Mouse (Mus musculus): ENCODE results near the gene Cd163l1. TPM values are rescaled to one million over a fixed set of nuclear protein-coding genes. Genes with fewer than 3 reads are reported as not detected.

Gene Cd163l1
- polyA plus RNA-seq (2017; shearing (Covaris generic)): 1 to 10 TPM in 1 of 2 experiments, under 1 TPM in 1; 0.06 to 1.2 TPM

GRCm38 (mm10) chr7:140217967-140218366, at the start of gene Cd163l1:
Cd163l1 (plus strand) TSS chr7:140218267.

GRCm38 (mm10) chr7:140172936-140173335, 45.1 kb upstream of the Cd163l1 start, which contains the start of gene Olfr523:
Olfr523 (plus strand) TSS chr7:140173217.

GRCm38 (mm10) chr7:140205864-140206263, 12.2 kb upstream of the Cd163l1 start, which contains the start of gene Olfr524:
Olfr524 (minus strand) TSS chr7:140205964.

GRCm38 (mm10) chr7:140247216-140247615, 29.1 kb downstream of the Cd163l1 start, which contains the start of gene 5830411N06Rik:
5830411N06Rik (plus strand) TSS chr7:140247284.

Other genes with a start within 250 kb of the Cd163l1 start
- gene 6430531B16Rik, start 239.5 kb upstream of the Cd163l1 start, polyA plus RNA-seq (2017; shearing (Covaris generic)): 1 to 10 TPM in 1 of 2 experiments, under 1 TPM in 1; 0.39 to 1.9 TPM
- gene Adam8, start 225.7 kb upstream of the Cd163l1 start, polyA plus RNA-seq (2017; shearing (Covaris generic)): 10 to 100 TPM; 20.5 to 23.5 TPM
- gene Zfp511, start 181.9 kb upstream of the Cd163l1 start, polyA plus RNA-seq (2017; shearing (Covaris generic)): 10 to 100 TPM; 54.6 to 56.9 TPM
- 10 to 100 TPM; 30.8 to 44.8 TPM for gene Tubgcp2, start 181.6 kb upstream of the Cd163l1 start, polyA plus RNA-seq (2017; shearing (Covaris generic))
- under 1 TPM in 1 of 2 experiments, not detected in 1; 0.43 TPM for gene Msx3, start 169.2 kb upstream of the Cd163l1 start, polyA plus RNA-seq (2017; shearing (Covaris generic))
- gene Caly, start 135.7 kb upstream of the Cd163l1 start, polyA plus RNA-seq (2017; shearing (Covaris generic)): under 1 TPM; 0.13 to 0.23 TPM
- gene Prap1, start 124.9 kb upstream of the Cd163l1 start, polyA plus RNA-seq (2017; shearing (Covaris generic)): 1 to 10 TPM in 1 of 2 experiments, not detected in 1; 1.2 TPM
- 10 to 100 TPM; 12.4 to 13.2 TPM for gene Fuom, start 115.8 kb upstream of the Cd163l1 start, polyA plus RNA-seq (2017; shearing (Covaris generic))
- gene Paox, start 102.5 kb upstream of the Cd163l1 start, polyA plus RNA-seq (2017; shearing (Covaris generic)): 1 to 10 TPM; 4.2 to 4.9 TPM
- gene Echs1, start 101.8 kb upstream of the Cd163l1 start, polyA plus RNA-seq (2017; shearing (Covaris generic)): 10 to 100 TPM; 55.3 to 64.6 TPM
- 10 to 100 TPM; 31.9 to 43.1 TPM for gene Mtg1, start 80.7 kb upstream of the Cd163l1 start, polyA plus RNA-seq (2017; shearing (Covaris generic))
- 1 to 10 TPM in 1 of 2 experiments, not detected in 1; 1.3 TPM for gene Sprn, start 63.4 kb upstream of the Cd163l1 start, polyA plus RNA-seq (2017; shearing (Covaris generic))
- under 1 TPM; 0.42 to 0.65 TPM for gene Olfr522, start 53.5 kb upstream of the Cd163l1 start, polyA plus RNA-seq (2017; shearing (Covaris generic))
- gene Olfr523, start 45.0 kb upstream of the Cd163l1 start, polyA plus RNA-seq (2017; shearing (Covaris generic)): not detected
- under 1 TPM; 0.09 to 0.12 TPM for gene Olfr524, start 12.3 kb upstream of the Cd163l1 start, polyA plus RNA-seq (2017; shearing (Covaris generic))
- 10 to 100 TPM in 1 of 2 experiments, under 1 TPM in 1; 0.19 to 12.3 TPM for gene 5830411N06Rik, start 29.0 kb downstream of the Cd163l1 start, polyA plus RNA-seq (2017; shearing (Covaris generic))
- gene Olfr525, start 102.6 kb downstream of the Cd163l1 start, polyA plus RNA-seq (2017; shearing (Covaris generic)): 1 to 10 TPM in 1 of 2 experiments, under 1 TPM in 1; 0.36 to 1.1 TPM
- gene Olfr527, start 115.8 kb downstream of the Cd163l1 start, polyA plus RNA-seq (2017; shearing (Covaris generic)): not detected
- gene Olfr60, start 143.4 kb downstream of the Cd163l1 start, polyA plus RNA-seq (2017; shearing (Covaris generic)): under 1 TPM; 0.30 to 0.80 TPM
- under 1 TPM in 1 of 2 experiments, not detected in 1; 0.76 TPM for gene Olfr530, start 158.1 kb downstream of the Cd163l1 start, polyA plus RNA-seq (2017; shearing (Covaris generic))
- under 1 TPM; 0.05 to 0.76 TPM for gene Olfr531, start 184.7 kb downstream of the Cd163l1 start, polyA plus RNA-seq (2017; shearing (Covaris generic))
- 1 to 10 TPM in 1 of 2 experiments, under 1 TPM in 1; 0.29 to 1.4 TPM for gene Olfr532, start 203.4 kb downstream of the Cd163l1 start, polyA plus RNA-seq (2017; shearing (Covaris generic))
- gene Olfr533, start 245.1 kb downstream of the Cd163l1 start, polyA plus RNA-seq (2017; shearing (Covaris generic)): under 1 TPM in 1 of 2 experiments, not detected in 1; 0.67 TPM

Data from inflammation-experienced regulatory T-cells (primary cell).